Mouse (Mus musculus) cerebellum, postnatal 10 days (tissue): ENCODE results near the gene Pan3.
"Not testable (repeated sequence)": the region's sequence is repeated elsewhere in the genome, so short reads cannot be mapped to it uniquely, and the experiment has no call there.

Source experiments
- DNase-seq, 2 experiments: peaks; one replicate each; pipeline ENCODE4 v3.0.0; 2021; ENCODE audit warnings: mixed read lengths in 2 of 2

Pan3 gene

DNA sequence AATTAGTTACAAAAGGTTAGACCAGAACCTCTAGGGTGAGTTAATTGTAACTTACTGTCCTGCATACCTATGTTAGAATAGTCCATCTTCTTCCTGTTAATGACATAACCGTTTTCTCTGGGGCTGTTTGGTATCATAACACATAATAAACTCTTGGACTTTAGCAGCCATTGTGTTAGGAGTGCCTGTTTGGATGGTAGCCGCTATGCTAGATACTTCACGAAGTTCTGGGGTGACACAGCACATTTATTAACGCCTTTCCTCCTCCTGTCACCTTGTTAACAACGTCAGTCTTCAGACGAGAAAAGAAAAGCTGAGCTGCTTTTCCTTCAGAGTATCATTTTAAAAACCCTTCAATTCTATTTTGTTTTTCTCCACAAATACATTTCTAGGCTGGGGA is 59.3 kb downstream of the Pan3 start:
- DNase-seq: no peak

DNA sequence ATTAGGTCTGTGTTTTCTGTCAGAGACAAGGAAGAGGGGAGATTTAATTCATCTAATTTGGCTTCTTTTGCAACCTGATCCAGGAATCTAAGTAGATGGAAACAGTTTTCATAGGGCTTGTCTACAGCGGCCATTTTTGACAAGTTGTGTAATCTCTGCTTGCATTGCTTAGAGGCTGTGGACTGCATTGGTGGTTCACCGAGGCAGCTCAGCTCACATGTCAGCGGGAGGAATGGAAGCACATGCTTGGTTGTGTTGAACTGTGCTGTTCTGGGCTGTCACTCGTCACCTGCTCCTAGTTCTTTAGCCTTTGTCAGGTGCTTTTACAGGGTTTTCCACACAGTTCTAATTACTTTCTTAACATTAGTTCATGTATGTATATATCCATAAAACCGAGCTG is 60.9 kb downstream of the Pan3 start:
- DNase-seq: no peak

DNA sequence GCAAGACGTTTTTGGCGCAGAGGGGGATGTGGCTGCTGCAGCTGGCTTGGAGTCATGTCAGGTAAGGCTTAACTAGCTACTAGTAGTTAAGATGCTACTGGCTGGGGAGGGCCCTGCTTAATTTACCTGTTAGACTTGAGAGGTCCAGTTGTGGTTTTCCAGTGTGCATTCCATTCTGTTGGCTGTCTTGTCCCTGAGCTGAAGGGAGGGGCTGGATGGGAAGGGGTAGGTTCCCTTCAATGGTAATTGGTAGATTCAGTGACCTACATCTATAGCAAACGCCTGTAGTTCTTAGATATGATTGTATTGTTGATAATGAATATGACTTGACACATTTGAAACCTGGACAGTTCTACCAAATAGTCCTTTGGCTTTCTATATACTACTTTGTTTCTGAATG is 62.5 kb downstream of the Pan3 start:
- no peak for DNase-seq

- DNase-seq: no peak
Measured at GRCm38 (mm10) chr5:147493205-147493604, 63.2 kb downstream of the Pan3 start.

DNA sequence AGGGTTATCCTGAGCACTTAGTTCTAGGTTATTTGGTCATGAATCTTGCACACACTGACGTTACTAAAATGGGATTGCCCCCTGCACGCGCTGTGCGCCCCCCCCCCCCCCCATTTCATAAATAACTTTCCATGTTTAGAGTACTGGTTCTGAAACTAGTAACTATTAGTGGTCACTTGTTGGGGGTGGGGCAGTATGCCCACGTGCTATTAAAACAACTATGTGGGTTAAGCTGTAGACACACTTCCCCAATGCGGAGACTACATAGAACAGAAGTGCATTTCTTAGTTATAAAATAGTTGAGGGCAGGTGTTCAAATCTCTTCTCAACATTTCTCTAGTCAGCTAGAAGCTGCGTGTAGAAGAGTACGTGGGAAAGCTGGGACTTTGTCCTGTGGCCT is 63.7 kb downstream of the Pan3 start:
- no peak for DNase-seq

DNA sequence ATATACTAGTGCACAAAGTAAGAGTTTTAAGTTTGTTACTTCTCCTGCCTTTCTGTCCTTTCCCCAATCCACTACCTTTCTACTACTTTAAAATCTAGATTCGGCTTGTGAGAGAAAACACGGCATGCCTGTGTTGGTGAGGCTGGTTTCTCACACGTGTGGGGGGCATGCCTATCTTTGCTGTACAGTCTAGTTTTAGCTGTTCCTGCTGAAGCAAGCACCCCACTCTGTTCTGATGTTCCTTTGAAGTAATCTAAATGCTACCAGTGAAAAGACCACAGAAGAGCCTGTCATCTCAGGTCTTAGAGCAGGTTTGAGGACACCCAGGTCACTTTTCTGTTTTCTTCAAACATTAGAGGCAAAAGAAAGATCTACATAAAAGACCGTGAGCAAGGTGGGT is 64.4 kb downstream of the Pan3 start:
- DNase-seq: no peak

DNA sequence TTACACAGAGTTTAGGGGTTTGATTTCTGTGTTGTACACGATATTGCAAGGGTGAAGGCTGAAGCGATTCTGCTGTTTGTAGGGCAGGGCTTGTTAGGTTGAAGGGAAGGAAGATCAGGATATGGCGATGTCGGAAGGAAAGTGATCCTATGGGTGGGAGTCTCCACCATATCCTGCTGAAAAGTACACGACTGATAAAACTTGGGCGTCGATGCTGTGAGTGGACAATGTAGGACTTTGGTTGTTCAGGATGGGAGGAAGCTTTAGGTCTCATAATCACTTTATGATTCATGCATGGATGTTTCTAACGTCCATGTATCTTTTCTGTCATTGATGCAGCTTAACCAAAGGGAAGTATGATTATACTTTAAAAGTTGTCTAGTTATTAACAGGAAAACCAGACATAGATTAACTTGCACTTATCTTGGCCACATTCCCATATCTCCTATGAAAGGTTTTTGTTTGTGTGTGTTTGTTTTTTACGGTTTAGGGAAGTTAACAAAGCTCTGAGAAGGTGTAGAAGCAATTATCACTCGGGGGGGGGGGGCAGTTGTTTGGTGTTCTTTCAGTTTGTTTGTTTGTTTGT is 64.9 kb downstream of the Pan3 start:
- DNase-seq: no peak

DNA sequence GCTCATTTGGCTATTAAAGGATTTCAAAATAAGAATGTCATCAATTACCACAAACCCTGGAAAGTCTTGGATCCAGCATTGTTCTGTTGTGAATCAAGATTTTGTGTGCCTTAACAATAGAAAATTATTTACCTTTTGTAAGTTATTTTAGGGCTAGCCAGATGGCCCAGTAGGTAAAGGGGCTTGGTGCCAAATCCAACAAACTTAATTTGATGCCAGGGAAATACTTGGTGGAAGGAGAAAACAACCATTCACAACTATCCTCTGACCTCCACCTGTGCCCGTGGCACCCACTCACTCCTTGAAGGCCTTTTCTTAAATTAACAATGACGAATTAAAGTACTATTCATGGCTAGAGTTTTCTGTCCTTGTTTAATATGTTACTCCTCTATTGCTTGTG is 66.0 kb downstream of the Pan3 start:
- peak; percentile 57 to 58 for DNase-seq

DNA sequence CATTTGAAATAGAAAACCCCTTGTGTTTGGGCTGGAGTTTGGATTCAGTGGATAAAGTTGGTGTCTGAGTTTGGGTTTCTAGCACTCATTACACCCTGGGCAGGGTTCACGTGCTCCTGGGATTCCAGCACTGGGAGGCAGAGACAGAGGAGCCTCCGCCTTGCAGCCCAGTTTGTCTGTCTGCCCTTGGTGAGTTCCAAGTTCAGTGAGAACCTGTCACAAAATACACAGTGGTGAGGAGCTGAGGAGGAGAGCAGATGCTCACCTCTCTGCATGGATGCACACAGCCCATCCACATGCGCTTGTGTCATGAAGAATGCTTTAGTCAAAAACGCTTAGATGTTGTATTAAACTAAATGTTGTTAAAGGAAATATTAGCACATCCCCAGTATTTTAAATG is 67.0 kb downstream of the Pan3 start:
- DNase-seq: peak; percentile 19 to 43

- DNase-seq: no peak
Measured at GRCm38 (mm10) chr5:147497714-147498113, 67.8 kb downstream of the Pan3 start.

- DNase-seq: no peak
Measured at GRCm38 (mm10) chr5:147501456-147501998, 71.6 kb downstream of the Pan3 start.

DNA sequence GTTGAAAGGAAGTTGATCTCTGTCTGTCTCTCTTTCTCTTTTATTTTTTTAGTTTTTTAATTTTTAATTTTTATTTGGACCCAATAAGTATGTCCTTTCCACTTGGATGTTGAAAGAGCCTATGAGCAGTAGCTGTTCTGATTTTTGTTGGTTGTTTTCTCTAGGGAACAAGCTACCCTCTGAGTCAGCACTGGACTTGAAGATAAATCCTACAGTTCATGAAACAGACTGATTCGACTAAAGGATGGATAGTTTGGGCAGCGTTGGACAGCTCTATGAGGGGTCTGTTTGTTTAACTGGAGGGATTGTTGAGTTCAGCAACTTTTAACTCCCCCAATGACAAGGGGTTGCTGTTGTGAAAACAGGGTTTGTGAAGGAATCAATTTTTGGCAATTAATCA is 73.0 kb downstream of the Pan3 start:
- DNase-seq: no peak

DNA sequence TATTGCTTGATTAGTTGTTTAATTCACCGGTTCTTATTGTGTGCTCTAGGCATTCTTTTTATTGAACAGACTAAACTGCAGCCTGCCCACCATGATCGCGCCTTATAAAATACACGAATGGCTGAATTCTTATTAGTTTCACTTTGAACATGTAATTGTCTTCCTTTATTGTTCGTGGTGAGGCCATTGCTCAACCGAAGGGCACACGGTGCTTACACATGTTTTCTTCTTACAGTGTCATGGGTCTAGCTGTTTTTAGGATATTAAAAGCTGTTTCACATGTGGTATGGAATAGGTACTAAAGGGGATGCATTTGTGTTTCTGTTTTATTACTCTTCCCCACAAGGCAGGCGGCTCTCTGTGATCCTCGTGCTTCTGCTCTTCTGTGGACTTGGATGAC is 81.4 kb downstream of the Pan3 start:
- DNase-seq: no peak

DNA sequence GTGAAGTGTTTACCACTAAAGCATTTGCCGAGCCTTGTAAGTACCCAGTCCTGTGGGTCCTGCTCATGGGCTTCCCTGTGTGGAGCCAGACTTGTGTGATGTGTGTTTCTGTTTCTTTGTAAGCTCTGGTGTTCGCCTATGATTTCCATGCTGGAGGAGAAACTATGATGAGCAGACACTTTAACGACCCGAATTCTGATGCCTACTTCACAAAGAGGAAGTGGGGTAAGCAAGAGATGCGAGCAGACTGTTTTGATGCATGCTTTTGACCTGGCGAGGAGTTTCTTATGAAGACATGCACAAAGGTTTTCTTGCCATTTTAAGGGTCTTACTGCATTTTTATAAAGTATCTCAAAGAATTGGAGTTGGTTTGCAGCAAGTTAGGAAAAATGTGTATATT is 97.0 kb downstream of the Pan3 start:
- DNase-seq: no peak

GRCm38 (mm10) chr5:147527788-147528187 is 97.8 kb downstream of the Pan3 start:
- DNase-seq: no peak

DNA sequence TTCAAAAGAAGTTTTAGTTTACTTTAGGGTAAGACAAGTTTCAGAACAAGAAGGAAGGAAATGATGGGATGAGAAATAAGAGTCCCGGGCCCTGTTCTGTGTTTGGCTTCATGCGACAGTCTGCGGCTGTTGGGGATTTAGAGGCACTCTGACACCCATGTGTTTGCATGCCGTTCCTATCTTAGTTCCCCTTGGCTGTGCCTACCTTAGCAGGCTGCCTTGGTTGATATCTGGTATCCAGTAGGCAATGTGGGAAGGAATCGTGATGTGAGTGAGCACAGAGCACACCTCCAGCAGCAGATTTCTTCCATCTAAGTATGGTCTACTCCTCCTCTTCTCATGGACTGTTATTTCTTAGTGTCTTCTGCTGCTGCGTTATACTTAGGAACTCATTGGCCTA is 102.1 kb downstream of the Pan3 start:
- no peak for DNase-seq

- DNase-seq: no peak
Measured at GRCm38 (mm10) chr5:147539409-147539808, 109.4 kb downstream of the Pan3 start.

- DNase-seq: no peak
Measured at GRCm38 (mm10) chr5:147539815-147540214, 109.9 kb downstream of the Pan3 start.

DNA sequence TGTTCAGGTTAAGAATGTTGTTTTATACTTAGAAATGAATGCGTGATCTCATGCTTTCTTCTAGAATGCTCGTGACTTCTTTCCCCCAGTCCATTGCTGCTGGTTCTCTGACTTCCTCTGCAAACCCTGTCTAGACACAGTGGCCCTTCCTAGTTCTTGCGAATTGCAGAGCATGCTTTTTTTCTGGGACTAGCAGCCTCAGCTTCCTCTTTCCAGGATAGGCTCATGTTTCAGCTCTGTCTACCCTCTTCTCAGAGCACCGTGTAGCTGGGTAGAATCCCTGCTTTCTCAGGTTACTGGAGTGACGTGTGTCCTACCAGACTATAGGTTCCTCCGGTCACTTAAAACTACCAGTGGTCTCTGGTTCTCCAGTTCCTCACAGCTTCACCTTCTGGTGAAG is 112.3 kb downstream of the Pan3 start:
- DNase-seq: no peak

DNA sequence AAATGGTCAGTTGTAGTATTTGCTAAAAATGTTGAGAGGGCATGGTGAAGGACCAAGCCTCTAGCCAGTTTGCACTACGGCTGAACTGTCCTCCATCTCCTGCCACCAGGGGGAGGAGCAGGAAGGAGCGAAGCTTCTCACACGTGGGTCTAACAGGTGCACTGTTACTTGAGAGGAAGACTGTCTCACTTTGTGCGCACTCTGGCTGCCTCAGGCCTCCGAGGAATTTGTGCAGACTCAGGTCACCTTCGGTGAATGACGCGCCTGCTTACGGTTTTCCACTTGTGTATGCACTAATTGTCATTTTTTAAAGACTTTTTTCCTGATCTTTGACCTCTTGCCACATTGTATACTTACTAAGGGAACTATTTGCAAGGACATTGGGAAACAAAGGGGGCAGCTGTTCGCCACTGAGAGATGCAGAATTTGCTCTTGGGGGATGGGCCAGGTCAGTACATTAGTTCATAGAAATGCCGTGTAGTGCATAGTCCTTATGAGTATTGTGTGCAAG is 115.8 kb downstream of the Pan3 start:
- peak; percentile 52 to 55 for DNase-seq

DNA sequence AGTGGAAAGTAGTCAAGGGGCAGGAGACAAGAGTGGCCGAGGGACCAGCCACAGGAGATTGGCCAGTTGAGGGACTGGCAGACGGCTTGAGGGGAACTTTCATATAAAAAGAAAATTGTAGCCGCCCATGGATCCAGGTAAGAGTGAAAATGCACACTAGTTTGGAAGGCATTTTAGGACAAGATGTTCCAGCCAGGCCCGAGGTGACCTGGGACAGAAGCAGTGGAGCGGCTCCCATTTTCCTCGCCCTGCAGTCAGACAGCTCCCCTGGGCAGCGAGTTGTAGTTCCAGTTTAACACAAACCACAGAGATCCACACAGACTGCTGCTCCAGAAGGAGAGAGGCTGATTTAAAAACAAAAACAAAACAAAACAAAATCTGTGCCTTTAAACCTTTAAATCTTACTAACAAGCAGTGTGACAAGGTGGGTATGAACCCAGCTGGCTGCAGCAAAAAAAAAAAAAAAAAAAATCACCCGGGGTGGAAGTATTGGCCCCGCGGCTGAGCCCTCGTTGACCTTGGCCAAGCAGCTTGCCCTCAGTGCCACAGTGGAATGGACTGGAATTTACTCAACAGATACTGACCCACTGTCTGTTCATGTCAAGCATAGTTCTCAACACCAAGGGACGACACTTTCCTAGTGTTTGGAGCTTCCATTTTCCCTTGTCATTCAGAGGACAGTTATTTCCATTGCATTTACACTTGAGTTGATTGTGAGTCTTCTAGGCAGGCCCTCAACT is 119.2 kb downstream of the Pan3 start:
- no peak for DNase-seq

GRCm38 (mm10) chr5:147551879-147552627 is 122.1 kb downstream of the Pan3 start:
- DNase-seq: no peak

DNA sequence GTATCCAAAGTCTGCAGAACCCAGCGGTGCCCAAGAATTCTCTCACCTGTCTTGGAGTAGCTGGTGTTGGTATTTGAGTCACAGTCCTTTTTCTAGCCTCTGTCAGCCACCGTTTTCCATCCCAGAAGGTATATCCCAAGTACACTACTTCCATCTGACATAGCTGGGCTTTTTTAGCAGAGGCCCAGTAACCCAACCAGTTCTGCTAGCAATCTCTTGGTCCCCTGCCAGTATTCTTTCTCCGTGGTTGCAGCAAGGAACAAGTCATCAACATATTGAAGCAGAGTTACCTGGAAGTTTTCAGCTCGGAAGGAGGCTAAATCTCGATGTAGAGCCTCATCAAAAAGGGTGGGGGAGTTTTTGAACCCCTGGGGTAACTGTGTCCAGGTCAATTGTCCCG is 127.7 kb downstream of the Pan3 start:
- DNase-seq: not testable (repeated sequence)
